Mouse (Mus musculus) thymus, adult 2 months (tissue): Measurements from ENCODE around the gene Rpl18.

Experiments
- CTCF ChIP-seq: fragments of 200-500 bp; IDR thresholded peaks from 2 replicates; pipeline ENCODE4 v1.5.1; 2012; ENCODE audit warnings: mild to moderate bottlenecking, control low read depth, low read length, moderate library complexity, borderline replicate concordance; ENCODE audit not compliant: control insufficient read depth, poor library complexity, insufficient read depth; ENCODE audit errors: extremely low read depth
- POLR2A ChIP-seq: fragments of 200-500 bp; IDR thresholded peaks from 2 replicates; pipeline ENCODE4 v1.6.1; 2012; ENCODE audit warnings: mild to moderate bottlenecking, low read length, control low read depth, moderate library complexity; ENCODE audit not compliant: control insufficient read depth, poor library complexity, insufficient read depth; ENCODE audit errors: extremely low read depth

- TF ChIP-seq CTCF (no peak), POLR2A (no peak)
Observed at GRCm38 (mm10) chr7:45685811-45686210, 29.4 kb upstream of the Rpl18 start.
